Mouse (Mus musculus) forebrain, postnatal 0 days (tissue): ENCODE data around the gene Dact1. TPM values are rescaled to one million over a fixed set of nuclear protein-coding genes. Genes with fewer than 3 reads are reported as not detected.
A peak's percentile ranks its signal among the peaks of the same experiment; 100 is the strongest.

Source experiments
- ATAC-seq: fragments of 200-750 bp; cut with Nextera tagmentation; 2 replicates; pipeline ENCODE4 v1.8.0; 2017; ENCODE audit warnings: mild to moderate bottlenecking, moderate library complexity
- DNase-seq: peaks from one replicate; pipeline ENCODE4 v3.0.0-alpha.2; 2015
- H3K27ac ChIP-seq: fragments of 300-500 bp; sonication (generic); 2 replicates; pipeline ENCODE4 v1.5.1; 2014; ENCODE audit warnings: low read depth, mild to moderate bottlenecking, antibody characterized with exemption, low read length, moderate library complexity, mixed read lengths
- H3K27me3 ChIP-seq: fragments of 300-500 bp; sonication (generic); 2 replicates; pipeline ENCODE4 v1.6.1; 2014; ENCODE audit warnings: mild to moderate bottlenecking, low read length, mixed read lengths; ENCODE audit not compliant: insufficient read depth
- H3K36me3 ChIP-seq: fragments of 300-500 bp; sonication (generic); 2 replicates; pipeline ENCODE4 v1.6.1; 2014; ENCODE audit warnings: mild to moderate bottlenecking, moderate library complexity; ENCODE audit not compliant: insufficient read depth
- H3K4me1 ChIP-seq: fragments of 300-500 bp; sonication (generic); 2 replicates; pipeline ENCODE4 v1.6.1; 2014; ENCODE audit warnings: antibody characterized with exemption; ENCODE audit not compliant: insufficient read depth
- H3K4me2 ChIP-seq: fragments of 300-500 bp; sonication (generic); 2 replicates; pipeline ENCODE4 v1.6.1; 2014; ENCODE audit warnings: low read depth, mild to moderate bottlenecking, moderate library complexity
- H3K4me3 ChIP-seq: fragments of 300-500 bp; sonication (generic); 2 replicates; pipeline ENCODE4 v1.5.1; 2014; ENCODE audit warnings: low read depth, low read length, mixed read lengths
- H3K9ac ChIP-seq: fragments of 300-500 bp; sonication (generic); 2 replicates; pipeline ENCODE4 v1.6.1; 2014; ENCODE audit warnings: mild to moderate bottlenecking
- H3K9me3 ChIP-seq: fragments of 300-500 bp; sonication (generic); 2 replicates; pipeline ENCODE4 v1.6.1; 2016; ENCODE audit warnings: low read length
- CTCF ChIP-seq: sonication (generic); IDR thresholded peaks from 2 replicates; pipeline ENCODE4 v1.5.1; 2016; ENCODE audit warnings: antibody characterized with exemption, control low read depth, low read depth
- WGBS: fragments of 180-500 bp; shearing (Covaris S2); extraction: QIAGEN DNeasy Blood & Tissue Kit; methylation state at CpG from one replicate; pipeline ENCODE4 v1.1.7; 2014; 5-methylcytosine and 5-hydroxymethylcytosine counted together
- polyA plus RNA-seq: library from polyadenylated mRNA; unstranded; fragments of >200 nt; fragmentation: Nextera tagmentation; extraction: Ambion mirVana; gene quantifications from 2 replicates; pipeline ENCODE4 v1.2.1, GENCODE M21; 2015
- total RNA-seq: library from RNA; depleted of rRNA; stranded (reverse); fragments of >200 nt; gene quantifications from 2 replicates; pipeline ENCODE4 v1.2.3, GENCODE M21; 2014

The Dact1 gene
- total and polyA plus RNA-seq, 2 experiments from 2014 or later = 26.3 to 102 TPM

- Histone ChIP-seq H3K36me3 (0 out of 2 replicates have a peak, but pooled peaks cover 8% of the 10 kb centered on the region), H3K9me3 (no peaks in the 10 kb centered on the region), H3K9ac (peak overlapping the region; percentile 82), H3K4me2 (peak overlapping the region; percentile 85), H3K4me3 (peak overlapping the region; percentile 65), H3K27me3 (no peaks in the 10 kb centered on the region), H3K27ac (peak overlapping the region; percentile 85), H3K4me1 (no peaks in the 10 kb centered on the region; the same call in 1 of the 2 replicates)
- 2% methylated on average over 48 of the region's 56 CpGs for WGBS
- peak; percentile 26; the same call in 1 of the 2 replicates for TF ChIP-seq CTCF
- peak; percentile 65 for DNase-seq
- ATAC-seq = peak; percentile 81
These were observed 616 bp downstream of the Dact1 start for GRCm38 (mm10) chr12:71310068-71310931.

GRCm38 (mm10) chr12:71311237-71311887, 1.7 kb downstream of the Dact1 start:
- no peaks in the 10 kb centered on the region for H3K9me3 ChIP-seq
- H3K4me3 ChIP-seq = peak overlapping the region; percentile 65
- H3K36me3 ChIP-seq = peaks cover 10% of the 10 kb centered on the region; the same call in 1 of the 2 replicates
- H3K4me1 ChIP-seq = no peaks in the 10 kb centered on the region; the same call in 1 of the 2 replicates
- H3K27ac ChIP-seq = peak overlapping the region; percentile 85; the same call in 1 of the 2 replicates
- DNase-seq = peak; percentile 84
- no peaks in the 10 kb centered on the region for H3K27me3 ChIP-seq
- peak; percentile 80 for TF ChIP-seq CTCF
- peak; percentile 30; the same call in 1 of the 2 replicates for ATAC-seq
- H3K4me2 ChIP-seq = peak overlapping the region; percentile 85
- 20% methylated on average over 13 of the region's 13 CpGs for WGBS
- peak overlapping the region; percentile 82 for H3K9ac ChIP-seq

- Histone ChIP-seq H3K27ac (no peak overlapping the region), H3K9me3 (no peaks in the 10 kb centered on the region), H3K27me3 (no peaks in the 10 kb centered on the region), H3K4me2 (no peak overlapping the region), H3K36me3 (peaks cover 41% of the 10 kb centered on the region), H3K4me1 (no peaks in the 10 kb centered on the region), H3K9ac (no peak overlapping the region), H3K4me3 (no peak overlapping the region)
- DNase-seq = no peak
- ATAC-seq = no peak
- no peak for TF ChIP-seq CTCF
- WGBS = 85% methylated on average over 40 of the region's 40 CpGs
These were observed 8.6 kb downstream of the Dact1 start for GRCm38 (mm10) chr12:71318239-71318638.

GRCm38 (mm10) chr12:71319536-71319935, 9.9 kb downstream of the Dact1 start:
- H3K9me3 ChIP-seq = no peaks in the 10 kb centered on the region
- no peak overlapping the region for H3K4me3 ChIP-seq
- peaks cover 40% of the 10 kb centered on the region for H3K36me3 ChIP-seq
- no peak overlapping the region for H3K9ac ChIP-seq
- DNase-seq = no peak
- no peaks in the 10 kb centered on the region for H3K27me3 ChIP-seq
- H3K27ac ChIP-seq = no peak overlapping the region
- no peak for TF ChIP-seq CTCF
- H3K4me1 ChIP-seq = no peaks in the 10 kb centered on the region
- 93% methylated on average over 4 of the region's 4 CpGs for WGBS
- ATAC-seq = no peak
- H3K4me2 ChIP-seq = no peak overlapping the region

- no peak for ATAC-seq
These were observed 23.0 kb downstream of the Dact1 start for GRCm38 (mm10) chr12:71332646-71333045.

GRCm38 (mm10) chr12:71333561-71333960, 23.9 kb downstream of the Dact1 start:
- Histone ChIP-seq H3K4me1 (0 out of 2 replicates have a peak, but pooled peaks cover 7% of the 10 kb centered on the region), H3K27ac (no peak overlapping the region), H3K27me3 (no peaks in the 10 kb centered on the region), H3K4me2 (no peak overlapping the region), H3K36me3 (no peaks in the 10 kb centered on the region), H3K9ac (no peak overlapping the region), H3K4me3 (no peak overlapping the region), H3K9me3 (no peaks in the 10 kb centered on the region)
- DNase-seq (no peak), ATAC-seq (no peak)
- no peak for TF ChIP-seq CTCF
- 52% methylated on average over 5 of the region's 5 CpGs for WGBS

More at GRCm38 (mm10) chr12:71332646-71333045, 23.0 kb downstream of the Dact1 start:
- H3K4me1 ChIP-seq = 0 out of 2 replicates have a peak, but pooled peaks cover 7% of the 10 kb centered on the region
- 82% methylated on average over 3 of the region's 3 CpGs for WGBS
- TF ChIP-seq CTCF = no peak
- H3K4me3 ChIP-seq = no peak overlapping the region
- DNase-seq = no peak
- H3K27me3 ChIP-seq = no peaks in the 10 kb centered on the region
- H3K4me2 ChIP-seq = no peak overlapping the region
- H3K27ac ChIP-seq = no peak overlapping the region
- no peaks in the 10 kb centered on the region for H3K36me3 ChIP-seq
- H3K9ac ChIP-seq = no peak overlapping the region
- no peaks in the 10 kb centered on the region for H3K9me3 ChIP-seq
